Mouse (Mus musculus): ENCODE measurements around the gene Gins2. TPM values are rescaled to one million over a fixed set of nuclear protein-coding genes. Genes with fewer than 3 reads are reported as not detected.

Gene Gins2
- polyA plus RNA-seq, 1 experiment from 2014 or later = 17.5 TPM

- H3K36me3 ChIP-seq (replicated peaks; ENCODE audit: control insufficient read depth, insufficient read depth) = no peaks in the 10 kb centered on the region; the same call in 1 of the 2 replicates
- no peak overlapping the region for H3K9ac ChIP-seq
- H3K4me1 ChIP-seq (replicated peaks; ENCODE audit: control insufficient read depth, insufficient read depth, low read length) = peaks cover 79% of the 10 kb centered on the region
- no peak for ATAC-seq (ENCODE audit: low FRiP score)
- H3K27me3 ChIP-seq (ENCODE audit: control insufficient read depth, insufficient read depth, low read length) = no peaks in the 10 kb centered on the region
- H3K4me3 ChIP-seq (replicated peaks; ENCODE audit: low read length) = no peak overlapping the region
- H3K4me2 ChIP-seq (replicated peaks) = no peak overlapping the region
- DNase-seq (ENCODE audit: low spot score) = no peak
- 88% methylated on average over 24 of the region's 24 CpGs for WGBS
- H3K27ac ChIP-seq = no peak overlapping the region
- H3K9me3 ChIP-seq (ENCODE audit: control insufficient read depth, low read length) = no peaks in the 10 kb centered on the region
These were observed 35.5 kb downstream of the Gins2 start for GRCm38 (mm10) chr8:120553441-120554123.

GRCm38 (mm10) chr8:120552509-120552908 is 36.6 kb downstream of the Gins2 start:
- Histone ChIP-seq H3K4me2 (replicated peaks) (no peak overlapping the region), H3K36me3 (replicated peaks; ENCODE audit: control insufficient read depth, insufficient read depth) (no peaks in the 10 kb centered on the region; the same call in 1 of the 2 replicates), H3K27me3 (ENCODE audit: control insufficient read depth, insufficient read depth, low read length) (no peaks in the 10 kb centered on the region), H3K9me3 (ENCODE audit: control insufficient read depth, low read length) (no peaks in the 10 kb centered on the region), H3K4me1 (replicated peaks; ENCODE audit: control insufficient read depth, insufficient read depth, low read length) (peaks cover 80% of the 10 kb centered on the region), H3K27ac (no peak overlapping the region), H3K9ac (no peak overlapping the region), H3K4me3 (replicated peaks; ENCODE audit: low read length) (no peak overlapping the region)
- ATAC-seq (ENCODE audit: low FRiP score) (no peak), DNase-seq (ENCODE audit: low spot score) (no peak)
- WGBS = 86% methylated on average over 11 of the region's 11 CpGs

- H3K27ac ChIP-seq = peak overlapping the region; percentile 89
- no peak overlapping the region for H3K4me3 ChIP-seq (replicated peaks; ENCODE audit: low read length)
- H3K9me3 ChIP-seq (ENCODE audit: control insufficient read depth, low read length) = no peaks in the 10 kb centered on the region
- no peaks in the 10 kb centered on the region for H3K27me3 ChIP-seq (ENCODE audit: control insufficient read depth, insufficient read depth, low read length)
- ATAC-seq (ENCODE audit: low FRiP score) (no peak), DNase-seq (ENCODE audit: low spot score) (no peak)
- H3K4me2 ChIP-seq (replicated peaks) = no peak overlapping the region
- no peaks in the 10 kb centered on the region; the same call in 1 of the 2 replicates for H3K36me3 ChIP-seq (replicated peaks; ENCODE audit: control insufficient read depth, insufficient read depth)
- peaks cover 80% of the 10 kb centered on the region for H3K4me1 ChIP-seq (replicated peaks; ENCODE audit: control insufficient read depth, insufficient read depth, low read length)
- 86% methylated on average over 3 of the region's 3 CpGs for WGBS
- no peak overlapping the region for H3K9ac ChIP-seq
These were observed 37.5 kb downstream of the Gins2 start for GRCm38 (mm10) chr8:120551677-120551980.

GRCm38 (mm10) chr8:120550937-120551676 is 38.0 kb downstream of the Gins2 start:
- WGBS = 51% methylated on average over 11 of the region's 11 CpGs
- Histone ChIP-seq H3K27ac (peak overlapping the region; percentile 89), H3K36me3 (replicated peaks; ENCODE audit: control insufficient read depth, insufficient read depth) (no peaks in the 10 kb centered on the region; the same call in 1 of the 2 replicates), H3K4me2 (replicated peaks) (peak overlapping the region; percentile 46; the same call in 1 of the 2 replicates), H3K4me1 (replicated peaks; ENCODE audit: control insufficient read depth, insufficient read depth, low read length) (peaks cover 76% of the 10 kb centered on the region), H3K9ac (0 out of 2 replicates have a peak overlapping the region, but pooled peaks have one; percentile 20), H3K27me3 (ENCODE audit: control insufficient read depth, insufficient read depth, low read length) (no peaks in the 10 kb centered on the region), H3K9me3 (ENCODE audit: control insufficient read depth, low read length) (no peaks in the 10 kb centered on the region), H3K4me3 (replicated peaks; ENCODE audit: low read length) (no peak overlapping the region)
- no peak for DNase-seq (ENCODE audit: low spot score)
- ATAC-seq (ENCODE audit: low FRiP score) = 0 out of 2 replicates have a peak, but pooled peaks have one; percentile 15

GRCm38 (mm10) chr8:120550430-120550829 is 38.7 kb downstream of the Gins2 start:
- DNase-seq (ENCODE audit: low spot score) = no peak
- Histone ChIP-seq H3K27ac (peak overlapping the region; percentile 89), H3K4me2 (replicated peaks) (peak overlapping the region; percentile 46), H3K9ac (peak overlapping the region; percentile 59), H3K36me3 (replicated peaks; ENCODE audit: control insufficient read depth, insufficient read depth) (no peaks in the 10 kb centered on the region; the same call in 1 of the 2 replicates), H3K27me3 (ENCODE audit: control insufficient read depth, insufficient read depth, low read length) (no peaks in the 10 kb centered on the region), H3K4me3 (replicated peaks; ENCODE audit: low read length) (no peak overlapping the region), H3K4me1 (replicated peaks; ENCODE audit: control insufficient read depth, insufficient read depth, low read length) (peaks cover 73% of the 10 kb centered on the region), H3K9me3 (ENCODE audit: control insufficient read depth, low read length) (no peaks in the 10 kb centered on the region)
- 13% methylated on average over 12 of the region's 12 CpGs for WGBS
- no peak for ATAC-seq (ENCODE audit: low FRiP score)

GRCm38 (mm10) chr8:120549922-120550321 is 39.2 kb downstream of the Gins2 start:
- ATAC-seq (ENCODE audit: low FRiP score) (peak; percentile 41), DNase-seq (ENCODE audit: low spot score) (no peak)
- no peaks in the 10 kb centered on the region for H3K9me3 ChIP-seq (ENCODE audit: control insufficient read depth, low read length)
- H3K4me1 ChIP-seq (replicated peaks; ENCODE audit: control insufficient read depth, insufficient read depth, low read length) = peaks cover 74% of the 10 kb centered on the region
- peak overlapping the region; percentile 59 for H3K9ac ChIP-seq
- H3K4me2 ChIP-seq (replicated peaks) = peak overlapping the region; percentile 46
- peak overlapping the region; percentile 89 for H3K27ac ChIP-seq
- H3K4me3 ChIP-seq (replicated peaks; ENCODE audit: low read length) = peak overlapping the region; percentile 7; the same call in 1 of the 2 replicates
- H3K27me3 ChIP-seq (ENCODE audit: control insufficient read depth, insufficient read depth, low read length) = no peaks in the 10 kb centered on the region
- WGBS = 10% methylated on average over 11 of the region's 11 CpGs
- H3K36me3 ChIP-seq (replicated peaks; ENCODE audit: control insufficient read depth, insufficient read depth) = no peaks in the 10 kb centered on the region; the same call in 1 of the 2 replicates

- Histone ChIP-seq H3K4me1 (replicated peaks; ENCODE audit: control insufficient read depth, insufficient read depth, low read length) (peaks cover 69% of the 10 kb centered on the region), H3K27ac (peak overlapping the region; percentile 89), H3K27me3 (ENCODE audit: control insufficient read depth, insufficient read depth, low read length) (no peaks in the 10 kb centered on the region), H3K4me2 (replicated peaks) (peak overlapping the region; percentile 46), H3K36me3 (replicated peaks; ENCODE audit: control insufficient read depth, insufficient read depth) (no peaks in the 10 kb centered on the region; the same call in 1 of the 2 replicates), H3K4me3 (replicated peaks; ENCODE audit: low read length) (peak overlapping the region; percentile 7; the same call in 1 of the 2 replicates), H3K9ac (peak overlapping the region; percentile 59), H3K9me3 (ENCODE audit: control insufficient read depth, low read length) (no peaks in the 10 kb centered on the region)
- no peak for DNase-seq (ENCODE audit: low spot score)
- WGBS = 6% methylated on average over 25 of the region's 25 CpGs
- peak; percentile 12 for ATAC-seq (ENCODE audit: low FRiP score)
These were observed 39.7 kb downstream of the Gins2 start for GRCm38 (mm10) chr8:120549321-120549921.

- H3K27ac ChIP-seq = peak overlapping the region; percentile 89
- no peak overlapping the region for H3K4me3 ChIP-seq (replicated peaks; ENCODE audit: low read length)
- peak overlapping the region; percentile 19; the same call in 1 of the 2 replicates for H3K4me2 ChIP-seq (replicated peaks)
- peaks cover 75% of the 10 kb centered on the region for H3K4me1 ChIP-seq (replicated peaks; ENCODE audit: control insufficient read depth, insufficient read depth, low read length)
- H3K36me3 ChIP-seq (replicated peaks; ENCODE audit: control insufficient read depth, insufficient read depth) = no peaks in the 10 kb centered on the region
- ATAC-seq (ENCODE audit: low FRiP score) (no peak), DNase-seq (ENCODE audit: low spot score) (no peak)
- peak overlapping the region; percentile 46 for H3K9ac ChIP-seq
- H3K27me3 ChIP-seq (ENCODE audit: control insufficient read depth, insufficient read depth, low read length) = no peaks in the 10 kb centered on the region
- H3K9me3 ChIP-seq (ENCODE audit: control insufficient read depth, low read length) = no peaks in the 10 kb centered on the region
- WGBS = 26% methylated on average over 16 of the region's 16 CpGs
These were observed 40.8 kb downstream of the Gins2 start for GRCm38 (mm10) chr8:120548313-120548761.

GRCm38 (mm10) chr8:120547562-120547961 is 41.5 kb downstream of the Gins2 start:
- no peaks in the 10 kb centered on the region for H3K27me3 ChIP-seq (ENCODE audit: control insufficient read depth, insufficient read depth, low read length)
- H3K4me1 ChIP-seq (replicated peaks; ENCODE audit: control insufficient read depth, insufficient read depth, low read length) = peaks cover 81% of the 10 kb centered on the region
- H3K27ac ChIP-seq = peak overlapping the region; percentile 89; the same call in 1 of the 2 replicates
- no peak overlapping the region for H3K4me3 ChIP-seq (replicated peaks; ENCODE audit: low read length)
- WGBS = 69% methylated on average over 9 of the region's 9 CpGs
- H3K9ac ChIP-seq = peak overlapping the region; percentile 46; the same call in 1 of the 2 replicates
- no peak for DNase-seq (ENCODE audit: low spot score)
- peak overlapping the region; percentile 19; the same call in 1 of the 2 replicates for H3K4me2 ChIP-seq (replicated peaks)
- no peaks in the 10 kb centered on the region for H3K36me3 ChIP-seq (replicated peaks; ENCODE audit: control insufficient read depth, insufficient read depth)
- ATAC-seq (ENCODE audit: low FRiP score) = no peak
- H3K9me3 ChIP-seq (ENCODE audit: control insufficient read depth, low read length) = no peaks in the 10 kb centered on the region
